Mouse (Mus musculus): ENCODE measurements around the gene Macrod1.
A peak's percentile ranks its signal among the peaks of the same experiment; 100 is the strongest.

Gene Macrod1

GRCm38 (mm10) chr19:7205753-7206736, 149.4 kb downstream of the Macrod1 start, which contains the start of gene Otub1:
Gene Otub1 (minus strand): TSS chr19:7206316.
- peak; percentile 94 for DNase-seq

GRCm38 (mm10) chr19:7209907-7210646, 153.5 kb downstream of the Macrod1 start:
- no peak for DNase-seq

- no peak for DNase-seq
Measured at GRCm38 (mm10) chr19:7212216-7212615, 155.6 kb downstream of the Macrod1 start.

- no peak for DNase-seq
Measured at GRCm38 (mm10) chr19:7213010-7213409, 156.4 kb downstream of the Macrod1 start.

- DNase-seq: peak in 1 of 2 experiments; percentile 12
Measured at GRCm38 (mm10) chr19:7214484-7214883, 157.9 kb downstream of the Macrod1 start.

- peak; percentile 98 to 99 for DNase-seq
Measured at GRCm38 (mm10) chr19:7217162-7217925, 160.7 kb downstream of the Macrod1 start, which contains the start of gene Cox8a. Gene Cox8a (minus strand): TSS chr19:7217616.

- no peak for DNase-seq
Measured at GRCm38 (mm10) chr19:7217926-7218267, 161.3 kb downstream of the Macrod1 start.

- no peak for DNase-seq
Measured at GRCm38 (mm10) chr19:7218753-7219152, 162.1 kb downstream of the Macrod1 start.

GRCm38 (mm10) chr19:7222196-7222595, 165.6 kb downstream of the Macrod1 start:
- DNase-seq: no peak

- no peak for DNase-seq
Measured at GRCm38 (mm10) chr19:7223488-7223887, 166.9 kb downstream of the Macrod1 start.

- DNase-seq: no peak
Measured at GRCm38 (mm10) chr19:7224253-7224652, 167.6 kb downstream of the Macrod1 start.

- DNase-seq: peak; percentile 52 to 62
Measured at GRCm38 (mm10) chr19:7225096-7225690, 168.6 kb downstream of the Macrod1 start.

- DNase-seq: peak; percentile 67 to 74
Measured at GRCm38 (mm10) chr19:7226511-7226914, 169.9 kb downstream of the Macrod1 start.

GRCm38 (mm10) chr19:7234537-7235221, 178.1 kb downstream of the Macrod1 start:
- DNase-seq: peak; percentile 70 to 80

GRCm38 (mm10) chr19:7235461-7235860, 178.9 kb downstream of the Macrod1 start:
- DNase-seq: no peak

- peak in 1 of 2 experiments; percentile 45 for DNase-seq
Measured at GRCm38 (mm10) chr19:7236011-7236410, 179.4 kb downstream of the Macrod1 start.

GRCm38 (mm10) chr19:7236742-7237141, 180.1 kb downstream of the Macrod1 start:
- no peak for DNase-seq

- no peak for DNase-seq
Measured at GRCm38 (mm10) chr19:7239574-7239973, 183.0 kb downstream of the Macrod1 start.

- peak in 1 of 2 experiments; percentile 15 for DNase-seq
Measured at GRCm38 (mm10) chr19:7240291-7240690, 183.7 kb downstream of the Macrod1 start.

GRCm38 (mm10) chr19:7240782-7241690, 184.4 kb downstream of the Macrod1 start, which contains the start of gene Naa40:
Gene Naa40 (minus strand): TSS chr19:7241183.
- DNase-seq: peak; percentile 92 to 93

Measured in kidney, adult 8-10 months (tissue).